Mouse (Mus musculus) brain, embryonic 18.5 days (tissue): ENCODE measurements at regions not wholly inside any gene's neighbourhood (a gene's known extent, or its start where the extent isn't known, plus 50 kb on each side); places are given as distances from the start of the nearest gene placed in this dataset.
A peak's percentile ranks its signal among the peaks of the same experiment; 100 is the strongest.

Experiments
- DNase-seq: peaks from one replicate; pipeline ENCODE4 v3.0.0-alpha.2; 2012; ENCODE audit warnings: low read depth, low spot score

DNA sequence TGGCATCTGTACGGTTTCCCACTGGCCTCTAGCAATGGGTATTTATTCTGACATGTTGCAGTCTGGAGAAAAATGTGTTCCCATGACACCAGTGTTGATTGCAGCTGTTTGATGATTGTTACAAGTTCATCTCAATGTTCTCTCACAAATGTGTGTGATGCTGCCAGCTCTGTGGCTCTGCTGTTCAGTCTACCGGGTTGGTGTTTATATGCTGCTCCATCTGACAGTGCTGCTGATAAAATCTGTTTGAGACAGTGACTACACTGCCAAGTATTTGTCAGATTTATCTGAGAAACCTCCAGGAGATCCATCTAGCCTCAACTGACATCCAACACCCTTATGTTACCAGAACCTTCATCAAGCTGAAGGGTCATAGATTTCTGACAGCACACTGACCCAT is 896.1 kb upstream of the Diaph2 start:
- peak; percentile 16 for DNase-seq
